Mouse (Mus musculus): Measurements from ENCODE around the gene Slc25a25.

The Slc25a25 gene

GRCm38 (mm10) chr2:32455101-32455500 is 3.9 kb upstream of the Slc25a25 start:
- no peak for DNase-seq

GRCm38 (mm10) chr2:32454633-32455032 is 3.4 kb upstream of the Slc25a25 start:
- DNase-seq: no peak

- no peak for DNase-seq
These were observed 2.5 kb upstream of the Slc25a25 start for GRCm38 (mm10) chr2:32453641-32454303.

GRCm38 (mm10) chr2:32452441-32452971 is 1.3 kb upstream of the Slc25a25 start:
- no peak for DNase-seq

DNA sequence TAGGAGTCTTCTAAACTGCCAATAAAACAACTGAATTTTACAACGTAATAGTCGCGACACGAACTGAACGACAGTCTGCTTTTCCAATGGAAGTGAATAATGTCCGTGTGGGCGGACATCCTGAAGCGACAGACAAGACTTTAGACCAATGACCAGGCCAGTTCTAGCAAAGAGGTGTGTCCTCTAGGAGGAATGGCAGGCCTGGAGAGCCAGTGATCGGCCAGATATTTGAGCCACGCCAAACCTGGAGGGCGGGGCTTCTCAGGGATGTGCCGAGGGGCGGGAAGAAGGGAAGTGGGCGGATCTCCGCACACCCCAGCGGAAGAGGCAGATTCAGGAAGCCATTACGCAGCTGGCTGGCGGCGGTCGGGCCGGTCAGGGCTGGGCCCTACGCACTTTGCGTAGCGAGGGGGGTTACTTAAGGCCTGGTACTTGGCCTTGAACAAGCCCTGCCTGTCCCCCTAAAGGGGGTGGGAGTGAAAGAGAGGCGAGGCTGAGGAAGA is 676 bp upstream of the Slc25a25 start:
- DNase-seq: peak; percentile 99

GRCm38 (mm10) chr2:32449761-32450754 is 1.2 kb downstream of the Slc25a25 start, which contains the start of gene Naif1:
TSS of gene Naif1 (plus strand) at chr2:32450457.
- DNase-seq: no peak

GRCm38 (mm10) chr2:32448480-32448879 is 2.8 kb downstream of the Slc25a25 start:
- no peak for DNase-seq

DNA sequence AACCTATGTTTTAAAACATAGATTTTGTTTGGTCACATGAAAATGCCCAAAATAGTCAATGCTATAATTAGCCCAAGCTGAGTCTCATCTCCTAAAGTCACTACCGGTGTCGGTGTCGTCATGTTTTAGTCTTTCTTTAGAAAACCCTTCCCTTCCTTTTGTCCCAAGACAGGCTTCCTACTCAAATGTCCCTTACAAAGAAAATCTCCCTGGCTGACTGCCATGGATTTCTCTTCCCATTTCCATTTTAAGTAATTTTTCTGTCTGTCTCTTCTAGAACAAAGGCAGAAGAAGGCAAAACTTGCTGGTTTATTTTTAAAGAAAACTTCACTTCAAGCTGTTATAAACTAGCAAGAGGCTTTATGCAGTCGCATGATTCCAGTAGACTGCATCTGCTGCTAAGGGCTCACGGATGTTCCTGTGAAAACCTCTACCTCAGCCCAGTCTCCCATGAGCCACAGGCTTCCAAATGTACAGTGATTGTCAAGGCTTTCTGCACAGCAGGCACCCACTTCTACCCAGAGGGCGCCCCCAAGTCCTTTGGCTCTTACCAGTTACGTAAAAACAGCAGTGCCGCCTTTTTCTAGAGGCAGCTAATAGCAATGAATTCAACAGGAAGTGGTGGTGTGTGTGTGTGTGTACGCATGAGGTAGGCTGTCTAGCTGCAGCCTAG is 3.8 kb downstream of the Slc25a25 start:
- no peak for DNase-seq

- no peak for DNase-seq
These were observed 5.7 kb downstream of the Slc25a25 start for GRCm38 (mm10) chr2:32445535-32445934.

DNA sequence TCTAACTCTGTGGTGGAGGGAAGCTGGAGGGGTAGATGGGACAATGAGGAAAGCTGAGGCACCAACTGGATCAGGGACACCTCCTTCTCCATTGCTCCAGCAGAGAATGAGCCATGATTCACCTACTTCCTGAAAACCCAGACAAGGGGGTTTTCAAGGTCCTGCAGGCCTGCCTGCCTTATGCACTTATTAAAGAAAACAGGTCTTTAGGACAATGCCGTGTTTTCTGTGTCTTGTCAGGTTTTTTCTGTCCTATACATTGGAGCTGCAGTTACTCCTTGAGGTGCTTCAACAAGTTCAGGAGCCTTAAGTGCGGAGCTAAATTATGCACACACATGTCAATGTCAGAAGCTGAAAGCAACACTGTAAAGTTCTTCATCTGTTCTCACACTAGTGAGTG is 9.7 kb downstream of the Slc25a25 start:
- DNase-seq: no peak

GRCm38 (mm10) chr2:32440632-32441031 is 10.6 kb downstream of the Slc25a25 start:
- no peak for DNase-seq

- no peak for DNase-seq
These were observed 11.1 kb downstream of the Slc25a25 start for GRCm38 (mm10) chr2:32440164-32440563.

- DNase-seq: no peak
These were observed 12.1 kb downstream of the Slc25a25 start for GRCm38 (mm10) chr2:32439177-32439576.

DNA sequence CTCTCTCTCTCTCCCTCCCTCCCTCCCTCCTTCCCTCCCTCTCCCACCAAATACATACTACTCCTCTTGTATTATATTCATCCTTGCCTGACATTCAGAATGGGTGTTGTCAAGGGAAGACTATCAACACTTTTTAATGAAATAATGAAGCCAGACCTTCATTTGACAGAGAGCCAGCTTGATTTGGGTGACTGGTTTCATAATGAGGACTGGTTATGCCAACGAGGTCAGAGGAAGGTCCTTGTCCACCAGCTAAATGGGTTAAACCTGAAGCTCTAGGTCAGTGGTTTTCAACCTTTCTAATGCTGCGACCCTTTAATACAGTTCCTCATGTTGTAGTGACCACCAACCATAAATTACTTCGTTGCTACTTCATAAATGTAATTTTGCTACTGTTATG is 12.5 kb downstream of the Slc25a25 start:
- DNase-seq: no peak

DNA sequence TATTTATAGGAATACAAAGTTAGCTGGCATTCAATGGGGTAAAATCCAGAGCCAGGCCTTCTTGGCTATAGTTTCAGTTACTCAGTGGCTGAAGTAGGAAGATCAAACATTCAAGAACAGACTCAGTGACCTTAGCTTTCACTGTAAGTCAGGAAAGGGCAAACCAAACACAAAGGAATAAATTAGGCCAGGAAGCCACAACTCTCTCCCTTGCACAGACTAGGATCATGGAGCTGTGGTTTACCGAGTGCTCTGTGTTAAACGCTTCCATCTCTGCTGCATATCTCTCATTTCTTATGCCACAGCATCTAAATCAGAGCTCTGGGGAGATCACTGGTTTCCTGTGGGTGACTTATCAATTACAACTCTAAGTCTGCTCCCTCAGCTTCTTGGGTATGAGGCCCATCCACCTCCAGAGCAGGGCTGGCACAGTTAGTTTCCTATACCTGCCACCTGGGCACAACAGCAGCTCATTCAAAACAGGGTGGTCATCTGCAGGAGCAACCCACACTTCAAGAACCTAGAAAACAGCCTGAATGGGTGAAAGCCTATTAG is 13.6 kb downstream of the Slc25a25 start:
- no peak for DNase-seq

DNA sequence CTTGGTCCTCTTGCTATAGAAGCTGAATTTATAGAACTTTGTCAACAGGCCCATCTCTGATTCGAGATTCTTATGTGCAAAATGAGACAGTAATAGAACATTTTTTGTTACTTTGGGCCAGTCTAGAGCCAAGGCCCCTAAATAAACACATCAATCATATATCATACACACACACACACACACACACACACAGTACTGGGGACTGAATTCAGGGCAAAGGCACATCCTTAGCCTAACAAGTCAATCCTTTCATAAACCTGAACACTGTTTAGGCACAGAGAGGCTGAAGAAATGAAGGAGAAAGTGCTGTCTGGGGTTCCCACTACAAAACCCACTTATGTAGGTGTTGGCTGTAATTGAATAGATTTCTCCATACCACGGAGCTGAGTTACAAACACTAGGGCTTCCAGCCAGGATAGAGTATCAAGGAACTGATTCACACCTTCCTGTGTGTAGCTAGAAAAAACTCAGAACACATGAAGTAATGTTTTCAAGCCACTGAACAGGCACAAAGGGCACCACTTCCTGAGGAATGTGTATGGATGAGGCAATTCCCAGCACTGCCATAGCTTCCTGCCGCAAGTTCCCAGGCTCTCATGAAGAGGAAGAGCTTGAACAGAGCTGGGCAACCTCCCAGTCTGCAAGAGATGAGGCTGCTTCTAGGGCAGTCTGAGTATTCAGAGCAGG is 14.4 kb downstream of the Slc25a25 start:
- DNase-seq: peak; percentile 31

DNA sequence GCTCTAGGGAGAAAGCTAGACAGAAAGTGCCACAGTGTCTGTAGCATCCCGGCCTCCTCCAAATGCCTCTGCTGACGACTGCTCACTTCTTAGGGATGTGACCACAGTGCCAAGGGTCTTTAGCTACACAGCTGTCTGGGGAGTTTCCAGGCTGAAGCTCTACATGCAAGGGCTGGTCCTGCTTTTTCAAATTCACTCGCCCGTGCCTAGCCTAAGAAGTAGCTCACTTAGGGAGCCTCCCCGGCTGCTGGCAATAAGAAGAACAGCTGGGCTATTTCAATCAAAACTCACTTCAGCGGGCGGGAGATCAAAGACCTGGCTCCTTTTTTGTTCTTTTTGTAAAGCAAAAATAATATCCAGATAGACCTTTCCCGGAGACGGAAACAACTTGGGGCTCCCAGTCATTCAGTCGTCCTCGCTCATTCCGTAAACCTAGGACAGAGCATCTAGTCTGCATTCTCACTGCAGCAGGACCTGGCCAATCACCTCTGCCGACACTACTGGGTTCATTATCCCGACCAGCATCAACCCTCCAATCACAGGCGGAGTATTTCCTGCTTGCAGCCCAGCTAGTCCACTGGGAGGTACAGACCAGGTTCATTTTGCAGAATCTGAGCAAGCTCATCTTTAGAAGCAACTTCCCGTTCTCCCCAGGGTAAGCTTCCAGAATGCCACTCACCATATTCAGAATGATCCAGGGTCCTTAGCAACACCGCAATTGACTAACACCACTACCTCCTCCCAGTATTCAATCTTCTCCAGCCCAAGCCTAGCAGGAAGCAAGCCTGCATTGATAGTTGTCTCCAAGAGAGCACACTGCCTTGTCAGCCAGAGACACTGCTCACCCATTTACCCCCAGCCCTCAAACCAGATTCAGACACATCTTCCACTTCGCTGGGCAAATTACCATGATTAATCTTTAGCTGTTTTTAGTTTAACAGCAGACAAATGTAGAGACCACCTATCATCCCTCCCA is 20.3 kb downstream of the Slc25a25 start:
- DNase-seq: peak; percentile 66

DNA sequence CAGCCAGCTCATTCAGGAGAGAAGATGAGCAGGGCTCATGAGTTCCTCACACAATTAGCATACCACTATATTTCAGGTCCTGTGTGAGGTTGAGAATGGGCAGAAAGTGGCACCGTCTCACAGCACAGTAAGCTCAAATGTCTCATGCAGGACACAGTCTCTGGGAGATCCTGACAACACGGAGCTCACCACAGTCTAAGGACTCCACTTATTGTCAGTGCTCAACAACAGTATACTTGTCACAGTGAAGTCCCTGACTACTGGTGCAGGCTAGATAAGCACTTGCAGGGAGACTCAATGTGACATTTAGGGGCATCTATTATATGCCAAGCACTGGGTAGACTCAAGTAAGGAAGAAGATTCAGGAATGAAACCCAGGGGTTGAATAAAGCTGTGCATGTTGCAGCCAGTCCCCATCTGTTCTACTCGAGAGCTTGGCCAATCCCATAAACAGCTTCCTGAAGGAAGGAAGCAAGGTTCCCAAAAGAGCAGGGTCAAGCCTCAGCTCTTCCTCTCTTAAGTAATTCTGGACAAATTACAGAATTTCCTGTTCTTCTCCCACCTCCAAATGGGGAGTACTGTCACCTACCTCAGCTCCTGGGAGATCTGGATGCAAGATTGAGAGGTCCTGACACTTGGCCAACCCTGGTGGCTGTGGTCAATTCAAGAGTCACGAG is 21.9 kb downstream of the Slc25a25 start:
- DNase-seq: no peak

DNA sequence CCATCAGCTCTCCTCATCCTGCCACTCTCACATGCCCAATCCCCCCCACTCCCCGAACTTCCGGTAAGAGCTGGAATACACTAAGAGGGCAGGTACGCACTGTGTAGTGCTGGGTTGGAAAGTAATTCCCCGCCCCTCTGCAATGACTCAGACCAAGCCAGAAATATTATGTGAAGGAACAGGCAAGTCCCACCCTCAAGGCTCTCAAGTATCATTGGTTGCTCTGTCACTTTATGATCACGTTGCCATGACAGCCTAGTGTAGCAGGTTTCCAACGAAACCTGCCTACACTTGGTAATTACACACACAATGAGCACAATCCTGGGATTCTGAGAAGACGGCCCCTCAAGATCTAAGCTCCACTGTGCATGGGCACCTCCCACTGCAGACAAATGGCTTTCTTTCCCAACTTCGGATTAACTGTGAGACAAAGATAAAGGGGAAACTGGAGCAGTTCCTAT is 23.0 kb downstream of the Slc25a25 start:
- DNase-seq: no peak

GRCm38 (mm10) chr2:32427720-32428119 is 23.5 kb downstream of the Slc25a25 start:
- no peak for DNase-seq

Data from kidney, adult 18-20 months (tissue).